Mouse (Mus musculus): ENCODE measurements around the gene Lin7a.
"Not testable (repeated sequence)": the region's sequence is repeated elsewhere in the genome, so short reads cannot be mapped to it uniquely, and the experiment has no call there.

Lin7a gene

DNA sequence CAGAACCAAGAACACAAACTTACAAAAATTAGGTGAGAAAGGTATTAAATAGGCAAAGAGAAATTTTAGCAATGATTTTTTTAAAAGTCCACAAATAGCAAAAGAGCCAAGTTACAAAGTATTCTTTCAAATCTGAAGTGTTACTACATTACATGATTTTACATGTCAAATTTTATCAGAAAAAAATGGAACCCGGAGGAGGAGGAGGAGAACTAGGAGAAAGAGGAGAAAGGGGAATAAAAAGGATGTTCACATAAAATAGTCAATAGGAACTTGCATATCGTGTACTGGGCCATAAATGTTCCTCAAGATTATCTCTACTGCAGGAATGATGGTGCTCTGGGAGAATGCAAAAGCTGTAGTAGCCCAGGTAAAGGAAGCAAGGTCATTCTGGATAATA, 34.4 kb upstream of the Lin7a start:
- DNase-seq (ENCODE audit: low spot score in 2 of 2) = no peak

GRCm38 (mm10) chr10:107237736-107238135, 33.8 kb upstream of the Lin7a start:
- DNase-seq (ENCODE audit: low spot score in 2 of 2) = no peak

GRCm38 (mm10) chr10:107238151-107238860, 33.2 kb upstream of the Lin7a start:
- DNase-seq (ENCODE audit: low spot score in 2 of 2) = no peak

- DNase-seq (ENCODE audit: low spot score in 2 of 2) = no peak
Measured at GRCm38 (mm10) chr10:107238861-107239435, 32.5 kb upstream of the Lin7a start.

DNA sequence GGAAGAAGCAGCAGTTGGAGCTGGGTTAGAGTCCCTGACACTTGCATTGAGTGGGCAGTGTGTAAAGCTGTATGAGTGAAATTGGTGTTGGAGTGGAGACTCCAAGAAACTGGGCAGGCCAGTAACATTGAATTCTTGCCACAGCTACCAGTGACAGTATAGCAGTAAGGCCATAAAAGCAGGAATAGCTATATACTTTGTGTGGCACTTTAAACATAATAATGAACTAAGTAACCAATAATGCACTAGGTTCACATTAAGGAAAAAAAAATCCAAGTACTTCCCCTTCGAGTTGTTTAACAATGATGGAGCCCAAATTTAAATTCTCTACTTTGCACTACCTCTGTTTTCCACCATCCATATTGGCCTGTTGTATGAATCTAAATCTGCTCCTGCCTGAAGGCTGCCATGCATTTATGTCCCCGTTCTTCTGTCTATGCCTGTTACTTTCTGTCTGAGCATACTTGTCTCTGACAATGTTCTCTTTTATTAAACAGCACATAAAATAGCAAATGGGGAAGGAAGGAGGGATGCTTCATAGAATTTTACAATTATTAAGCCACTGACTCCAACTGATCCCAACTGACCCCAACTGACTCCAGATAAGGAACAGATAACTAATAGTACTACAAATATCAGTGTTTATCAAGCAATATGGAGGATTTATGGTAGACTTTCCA, 31.7 kb upstream of the Lin7a start:
- no peak for DNase-seq (ENCODE audit: low spot score in 2 of 2)

- no peak for DNase-seq (ENCODE audit: low spot score in 2 of 2)
Measured at GRCm38 (mm10) chr10:107240446-107240845, 31.0 kb upstream of the Lin7a start.

- no peak for DNase-seq (ENCODE audit: low spot score in 2 of 2)
Measured at GRCm38 (mm10) chr10:107240986-107241385, 30.5 kb upstream of the Lin7a start.

DNA sequence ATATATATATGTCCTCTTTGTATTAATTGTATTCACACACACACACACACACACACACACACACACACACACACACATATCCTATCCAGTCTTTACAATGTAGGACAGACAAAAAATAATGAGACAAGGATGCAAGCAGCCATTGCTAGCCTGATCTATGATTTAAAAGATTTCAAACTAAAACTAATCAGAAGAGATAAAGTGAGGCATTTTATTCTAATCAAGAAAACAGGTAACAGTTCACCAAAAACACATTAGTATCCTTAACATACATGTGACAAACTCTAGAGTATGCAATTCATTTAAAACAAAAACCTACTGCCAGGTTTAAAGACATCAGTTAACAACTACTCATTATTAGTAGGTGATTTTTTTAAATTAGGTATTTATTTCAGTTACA, 30.1 kb upstream of the Lin7a start:
- no peak for DNase-seq (ENCODE audit: low spot score in 2 of 2)

DNA sequence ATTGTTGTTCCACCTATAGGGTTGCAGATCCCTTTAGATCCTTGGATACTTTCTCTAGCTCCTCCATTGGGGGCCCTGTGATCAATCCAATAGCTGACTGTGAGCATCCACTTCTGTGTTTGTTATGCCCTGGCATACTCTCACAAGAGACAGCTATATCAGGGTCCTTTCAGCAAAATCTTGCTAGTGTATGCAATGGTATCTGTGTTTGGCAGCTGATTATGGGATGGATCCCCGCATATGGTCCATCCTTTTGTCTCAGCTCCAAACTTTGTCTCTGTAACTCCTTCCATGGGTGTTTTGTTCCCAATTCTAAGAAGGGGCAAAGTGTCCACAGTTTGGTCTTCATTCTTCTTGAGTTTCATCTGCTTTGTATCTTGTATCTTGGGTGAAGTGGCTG, 29.5 kb upstream of the Lin7a start:
- DNase-seq (ENCODE audit: low spot score in 2 of 2) = not testable (repeated sequence)

DNA sequence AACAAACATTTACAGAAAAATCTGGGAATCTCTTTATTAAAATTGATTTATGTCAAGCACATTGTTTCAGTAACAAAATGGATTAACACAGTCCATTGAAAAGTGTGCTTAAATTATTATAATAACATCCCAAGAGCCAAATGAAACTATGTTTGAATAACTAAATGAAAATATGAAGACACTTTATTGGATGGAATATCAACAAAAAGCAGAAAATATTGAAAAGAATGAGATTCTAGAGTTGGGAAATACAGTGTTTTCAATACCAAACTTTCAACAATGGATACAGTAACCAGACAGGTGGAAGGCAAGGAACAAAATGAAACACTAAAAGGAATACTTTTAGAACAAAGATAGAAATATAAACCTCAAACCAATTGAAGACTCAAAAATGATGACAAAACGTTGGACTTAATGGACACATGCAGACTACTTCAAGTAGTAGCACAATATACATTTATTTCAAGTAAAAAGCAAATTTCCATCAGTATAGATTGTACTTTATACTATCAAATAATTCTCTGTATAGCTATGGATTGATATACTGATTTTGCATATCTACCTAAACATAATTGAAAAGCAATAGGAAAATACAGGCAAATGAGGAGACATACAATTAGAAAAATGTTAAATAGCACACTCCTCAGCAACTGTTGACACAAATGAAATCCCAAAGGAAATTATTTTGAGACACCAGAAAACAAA, 28.6 kb upstream of the Lin7a start:
- DNase-seq (ENCODE audit: low spot score in 2 of 2) = no peak

DNA sequence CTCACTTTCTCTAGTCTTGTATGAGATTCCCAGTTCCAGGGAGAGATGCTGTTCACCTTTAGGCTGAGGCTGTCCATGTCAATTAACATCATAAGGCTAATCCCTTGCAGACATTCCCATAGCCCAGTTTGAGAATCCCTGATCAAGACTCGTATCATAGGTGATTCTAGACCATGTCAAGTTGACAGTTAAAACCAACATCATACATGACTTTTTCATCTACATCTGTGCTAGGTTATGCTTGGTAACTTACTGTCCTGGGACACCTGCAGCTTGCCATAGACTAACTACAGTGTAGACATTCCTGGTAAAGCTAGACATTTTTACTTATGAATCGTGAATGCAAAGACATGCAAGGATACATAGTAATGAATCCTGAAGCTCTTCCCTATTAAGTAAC, 27.3 kb upstream of the Lin7a start:
- DNase-seq (ENCODE audit: low spot score in 2 of 2) = no peak

DNA sequence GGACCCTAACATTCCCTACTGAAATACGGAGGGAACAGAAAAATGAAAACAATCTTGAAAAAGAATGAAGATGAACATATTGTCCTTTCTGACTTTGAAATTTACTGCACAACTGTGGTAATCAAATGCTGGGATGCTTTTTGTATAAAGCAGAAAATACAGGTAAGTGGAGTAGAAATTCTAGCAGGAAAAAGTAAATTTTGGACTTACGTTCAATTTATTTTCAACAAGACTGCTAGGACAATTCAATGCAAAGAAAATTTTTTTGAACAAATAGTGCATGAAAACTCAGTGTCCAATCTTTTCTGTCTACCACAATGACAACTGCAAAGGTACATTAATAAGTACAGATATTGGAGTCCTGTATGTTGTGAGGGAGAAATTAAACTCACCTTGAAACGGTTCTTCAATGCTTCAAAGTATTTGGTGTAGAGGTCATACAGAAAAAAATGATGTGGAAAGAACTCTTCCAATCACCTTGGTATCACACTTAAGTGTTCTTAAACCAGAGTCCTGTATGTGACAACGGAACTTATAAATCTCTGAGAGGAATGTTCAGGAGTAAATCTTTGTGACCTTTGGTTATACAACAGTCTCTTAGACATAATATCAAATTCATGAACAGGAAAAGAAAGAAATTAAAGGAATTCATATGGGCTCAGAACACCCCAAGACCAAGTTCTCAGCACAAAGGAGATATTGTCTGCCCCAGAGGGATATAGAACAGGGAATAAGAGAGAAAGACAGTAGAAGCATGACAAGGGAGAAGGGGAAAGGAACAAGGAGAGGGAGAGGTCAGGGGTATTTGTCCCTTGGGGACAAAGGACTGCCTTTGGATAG, 26.6 kb upstream of the Lin7a start:
- DNase-seq (ENCODE audit: low spot score in 2 of 2) = no peak

GRCm38 (mm10) chr10:107245531-107245840, 26.0 kb upstream of the Lin7a start:
- DNase-seq (ENCODE audit: low spot score in 2 of 2) = no peak

GRCm38 (mm10) chr10:107245961-107246460, 25.5 kb upstream of the Lin7a start:
- no peak for DNase-seq (ENCODE audit: low spot score in 2 of 2)

DNA sequence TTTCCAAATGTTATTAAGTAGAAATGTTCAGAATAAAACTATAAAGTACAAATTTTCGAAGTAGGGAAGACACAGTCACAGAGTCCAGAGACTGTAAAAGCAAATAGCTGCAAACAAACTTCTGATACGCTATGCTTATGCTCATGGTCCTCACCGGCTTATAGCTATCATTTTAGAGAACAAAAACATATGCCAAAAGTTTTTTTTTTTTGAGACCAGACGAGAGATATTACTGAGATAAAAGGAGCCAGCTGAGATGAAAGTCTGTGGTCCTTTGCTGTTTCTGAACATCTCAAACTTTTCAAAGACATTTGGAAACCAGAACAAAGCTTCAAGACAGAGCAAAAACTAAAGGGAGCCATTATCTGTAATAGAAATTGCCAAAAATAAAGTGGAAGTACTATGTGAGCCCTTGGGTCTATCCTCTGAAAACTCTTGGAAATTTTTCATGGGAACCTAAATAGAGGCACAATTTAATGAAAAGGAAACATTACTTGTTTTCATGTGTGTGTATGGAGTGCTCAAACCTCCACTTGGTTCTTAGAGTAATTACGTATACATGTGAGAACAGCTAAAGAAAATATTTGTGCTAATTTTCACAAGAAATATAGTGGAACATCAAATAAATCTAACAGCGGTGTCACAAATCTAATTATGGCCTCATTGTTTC, 24.4 kb upstream of the Lin7a start:
- no peak for DNase-seq (ENCODE audit: low spot score in 2 of 2)

- DNase-seq (ENCODE audit: low spot score in 2 of 2) = no peak
Measured at GRCm38 (mm10) chr10:107248481-107248880, 23.0 kb upstream of the Lin7a start.

DNA sequence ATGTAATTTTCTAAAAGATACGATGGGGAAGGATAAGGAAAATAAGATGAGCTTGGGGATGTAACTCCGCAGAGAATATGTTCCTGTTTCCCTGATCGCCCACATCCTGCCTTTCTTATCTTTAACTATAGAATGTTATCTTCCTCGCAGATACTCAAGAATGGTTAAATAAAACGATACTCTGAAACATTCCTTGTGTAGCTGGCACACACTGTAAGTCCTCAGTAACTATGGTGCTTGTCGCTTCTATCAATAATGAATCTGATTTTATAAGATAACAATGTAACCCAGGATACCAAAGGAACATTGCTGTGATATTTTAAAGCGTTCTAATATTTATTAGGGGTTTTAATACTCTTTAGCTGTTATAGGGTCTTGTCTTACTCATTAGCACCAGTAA, 22.4 kb upstream of the Lin7a start:
- DNase-seq (ENCODE audit: low spot score in 2 of 2) = no peak

DNA sequence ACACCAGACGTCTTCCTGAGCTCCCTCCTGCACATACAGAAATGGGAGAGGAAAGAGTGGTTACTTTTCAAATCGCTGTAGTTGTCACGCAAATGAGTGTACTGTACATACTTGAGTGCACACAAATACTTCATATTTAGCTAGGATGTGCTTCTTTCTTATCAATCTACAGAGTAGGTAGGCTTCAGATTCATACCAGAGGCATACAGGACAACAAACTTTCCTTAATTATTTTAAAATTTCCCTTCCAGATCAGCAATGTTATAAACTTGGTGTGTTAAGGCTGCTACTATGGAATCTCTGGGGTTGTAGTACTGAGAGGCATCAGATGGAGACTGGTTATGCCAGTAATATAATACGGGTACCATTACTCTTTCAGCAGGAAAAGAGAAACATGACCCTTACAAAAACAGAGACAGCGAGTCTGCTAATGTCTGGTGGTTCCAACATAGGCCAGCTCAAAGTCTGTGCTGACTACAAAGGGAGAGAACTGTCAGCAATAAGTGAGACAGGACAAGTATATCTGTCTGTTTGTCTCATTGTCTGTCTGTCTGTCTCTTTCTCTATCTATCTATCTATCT, 21.8 kb upstream of the Lin7a start:
- DNase-seq (ENCODE audit: low spot score in 2 of 2) = no peak

- DNase-seq (ENCODE audit: low spot score in 2 of 2) = no peak
Measured at GRCm38 (mm10) chr10:107250346-107251210, 20.9 kb upstream of the Lin7a start.

DNA sequence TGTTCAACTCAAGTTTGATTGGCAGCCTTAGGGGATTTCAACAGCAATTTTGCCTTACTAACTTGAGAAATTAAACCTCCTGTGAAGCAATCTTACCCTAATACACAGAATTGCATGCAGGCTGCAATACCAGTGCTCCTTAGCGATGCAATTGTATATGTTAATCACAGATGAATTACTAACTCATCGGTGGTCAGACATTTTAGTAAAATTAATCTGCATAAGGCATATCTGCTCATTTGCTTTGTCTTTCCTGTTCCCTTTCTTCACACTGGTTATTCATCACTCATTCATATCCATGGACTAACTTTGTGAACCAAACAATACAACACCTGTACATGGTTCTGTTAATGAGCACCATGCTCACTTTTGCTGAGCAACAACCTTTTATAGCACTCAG, 20.2 kb upstream of the Lin7a start:
- no peak for DNase-seq (ENCODE audit: low spot score in 2 of 2)

Data from right cerebral cortex, postnatal 36 days (tissue).